Mouse (Mus musculus) ZHBTc4 (cell line): ENCODE data around the gene Agpat4.

Experiments
- DNase-seq: peaks from one replicate; pipeline ENCODE4 v3.0.0-alpha.2; 2011; ENCODE audit warnings: low read depth, low spot score

The Agpat4 gene

GRCm38 (mm10) chr17:12228001-12228400, 109.5 kb downstream of the Agpat4 start:
- DNase-seq: no peak

GRCm38 (mm10) chr17:12228471-12228870, 110.0 kb downstream of the Agpat4 start:
- no peak for DNase-seq

DNA sequence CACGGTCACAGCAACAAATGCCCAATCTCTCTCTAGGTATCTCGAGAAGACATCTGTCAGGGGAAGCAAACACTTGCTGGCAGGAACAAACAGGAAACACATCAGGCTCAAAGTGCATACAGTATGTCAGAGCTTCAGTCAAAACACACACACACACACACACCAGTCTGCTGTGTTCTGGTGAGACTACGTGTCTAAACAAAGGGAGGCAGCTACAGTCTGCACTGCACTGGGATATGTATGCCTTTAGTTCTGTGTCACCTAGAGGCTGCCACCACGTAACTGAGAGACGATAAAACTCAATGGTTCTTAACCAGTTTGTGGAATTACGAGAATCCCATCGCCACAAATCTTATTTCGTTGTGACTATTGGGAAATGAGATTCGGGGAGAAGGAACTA, 111.3 kb downstream of the Agpat4 start:
- DNase-seq: no peak

DNA sequence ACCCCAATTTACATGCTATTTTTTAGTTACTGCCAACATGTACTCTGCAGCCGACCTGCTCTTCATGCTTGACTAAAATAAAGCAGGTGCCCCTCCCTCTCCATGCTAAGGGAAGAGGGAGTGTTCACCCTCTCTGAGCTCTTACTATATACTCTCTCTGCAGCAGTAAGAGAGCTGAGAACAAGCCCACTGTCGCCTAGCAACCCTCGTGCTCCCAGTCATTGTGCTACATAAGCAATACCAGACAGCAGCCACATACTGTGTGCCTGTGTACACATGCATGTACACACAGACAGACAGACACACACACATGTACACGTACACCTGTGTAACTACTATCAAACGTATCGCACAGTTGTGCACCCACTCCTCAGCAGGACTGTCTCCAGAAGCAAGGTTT, 111.7 kb downstream of the Agpat4 start:
- no peak for DNase-seq

GRCm38 (mm10) chr17:12231087-12231486, 112.6 kb downstream of the Agpat4 start:
- DNase-seq: peak; percentile 18

GRCm38 (mm10) chr17:12232724-12233123, 114.2 kb downstream of the Agpat4 start:
- DNase-seq: no peak

DNA sequence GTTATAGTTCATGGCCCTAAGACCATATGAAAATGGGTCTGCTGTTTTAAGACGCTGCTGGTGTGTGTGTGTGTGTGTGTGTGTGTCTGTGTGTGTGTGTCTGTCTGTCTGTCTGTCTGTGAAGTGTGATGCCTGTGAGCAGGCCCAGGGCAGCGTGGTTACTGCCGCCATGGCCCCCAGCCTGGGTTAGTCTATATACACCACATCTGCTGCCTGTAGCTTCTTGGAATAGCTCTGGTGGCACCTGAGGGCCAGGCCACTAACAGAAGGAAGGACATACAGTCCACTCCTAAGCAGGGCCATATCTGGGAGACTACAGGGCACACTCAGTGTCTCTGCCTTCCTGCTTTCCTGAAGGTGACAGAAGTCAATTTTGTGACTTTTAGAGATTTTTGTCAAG, 122.2 kb downstream of the Agpat4 start:
- DNase-seq: no peak

- DNase-seq: peak; percentile 58
These were observed 131.4 kb downstream of the Agpat4 start for GRCm38 (mm10) chr17:12249783-12250504.

DNA sequence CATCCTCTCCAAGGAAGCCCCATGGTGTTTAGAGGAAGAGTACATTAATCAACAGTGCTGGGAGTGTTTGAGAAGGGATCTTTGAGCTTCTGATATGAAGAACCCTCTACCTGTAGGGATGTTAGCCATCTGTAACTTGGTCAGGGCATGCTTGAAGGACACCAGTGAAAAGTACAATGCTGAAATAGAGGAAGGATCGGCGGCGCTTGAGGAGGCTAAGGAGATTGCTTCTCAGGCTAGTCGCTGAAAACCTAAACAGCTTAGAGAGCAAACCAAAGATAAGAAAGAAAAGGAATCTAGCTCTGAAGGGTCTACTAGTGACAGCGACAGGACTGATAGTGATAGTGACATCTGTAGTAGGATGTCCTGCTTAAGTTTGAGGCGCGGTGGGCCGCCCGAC, 132.1 kb downstream of the Agpat4 start:
- DNase-seq: no peak

DNA sequence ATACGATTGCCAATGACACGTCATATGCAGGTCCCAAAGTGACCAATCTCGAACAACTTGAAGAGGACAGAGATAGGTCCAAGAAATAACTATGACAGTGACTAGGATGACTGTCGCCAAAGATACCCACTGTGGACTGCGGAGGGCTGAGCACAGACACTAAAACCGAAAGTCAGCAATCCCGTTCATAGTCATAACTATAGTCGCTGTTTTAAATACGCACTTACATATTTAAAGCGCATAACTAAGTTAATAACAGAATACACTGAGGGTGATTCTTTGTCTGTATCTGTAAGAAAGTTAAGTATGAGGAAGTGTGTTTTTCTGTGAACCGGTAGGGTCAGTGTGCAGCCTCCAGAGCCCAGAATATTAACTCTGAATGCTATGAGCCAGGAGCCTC, 137.6 kb downstream of the Agpat4 start:
- DNase-seq: no peak

DNA sequence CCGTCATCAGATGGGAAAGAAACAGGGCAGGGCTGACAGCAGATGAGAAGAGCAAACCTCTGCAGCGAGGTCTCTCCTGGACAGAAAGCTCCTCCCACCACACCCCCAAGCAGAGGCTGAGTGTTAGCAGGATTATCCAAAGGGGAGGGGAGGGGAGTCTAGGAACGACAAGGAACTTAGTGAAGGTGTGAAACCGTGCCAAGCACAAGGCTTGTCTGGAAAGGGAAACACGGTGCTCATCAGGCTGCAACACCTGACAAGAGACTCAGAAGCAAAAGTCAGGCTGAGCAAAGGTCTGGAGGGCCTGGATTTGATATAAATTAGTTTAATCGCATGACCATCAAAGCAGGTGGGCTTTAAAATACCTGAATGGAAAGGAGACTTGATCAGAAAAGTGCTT, 140.0 kb downstream of the Agpat4 start:
- no peak for DNase-seq

GRCm38 (mm10) chr17:12259957-12260356, 141.5 kb downstream of the Agpat4 start:
- DNase-seq: no peak

DNA sequence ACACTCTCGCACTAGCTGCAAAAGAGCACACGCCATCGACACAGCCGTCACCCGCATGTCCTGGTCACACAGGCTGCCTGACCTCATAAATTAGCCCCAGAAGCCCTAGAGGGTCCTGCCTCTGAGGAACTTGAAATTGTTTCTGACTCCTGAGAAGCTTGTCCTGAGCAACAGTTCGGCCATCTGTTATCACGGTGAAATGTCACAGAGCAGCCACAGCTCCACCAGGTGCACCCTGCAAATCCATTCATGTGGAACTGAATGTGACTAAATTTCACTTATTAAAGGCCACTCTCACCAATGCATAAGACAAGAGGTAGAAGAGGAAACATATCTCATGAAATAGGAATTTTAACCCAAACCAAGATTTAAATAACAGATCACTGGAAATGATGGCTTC, 142.9 kb downstream of the Agpat4 start:
- DNase-seq: no peak

DNA sequence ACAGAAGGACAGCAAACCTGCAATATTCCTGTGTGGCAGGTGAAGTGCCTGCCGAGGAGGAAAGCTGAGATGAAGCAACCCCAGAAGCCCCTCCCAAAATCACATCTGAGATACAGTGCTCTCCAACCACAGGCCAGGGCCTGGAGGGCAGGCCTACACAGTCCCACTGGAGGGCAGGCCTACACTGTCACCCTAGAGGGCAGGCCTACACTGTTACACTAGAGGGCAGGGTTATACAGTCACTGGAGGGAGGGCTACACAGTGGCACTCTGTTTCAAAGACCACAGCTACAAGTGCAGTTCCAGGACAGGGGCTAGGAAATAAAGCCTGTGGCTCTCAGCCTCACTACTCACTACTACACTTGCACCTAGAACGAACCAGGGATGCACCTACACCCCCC, 143.4 kb downstream of the Agpat4 start:
- no peak for DNase-seq

GRCm38 (mm10) chr17:12262851-12263250, 144.3 kb downstream of the Agpat4 start:
- DNase-seq: no peak

DNA sequence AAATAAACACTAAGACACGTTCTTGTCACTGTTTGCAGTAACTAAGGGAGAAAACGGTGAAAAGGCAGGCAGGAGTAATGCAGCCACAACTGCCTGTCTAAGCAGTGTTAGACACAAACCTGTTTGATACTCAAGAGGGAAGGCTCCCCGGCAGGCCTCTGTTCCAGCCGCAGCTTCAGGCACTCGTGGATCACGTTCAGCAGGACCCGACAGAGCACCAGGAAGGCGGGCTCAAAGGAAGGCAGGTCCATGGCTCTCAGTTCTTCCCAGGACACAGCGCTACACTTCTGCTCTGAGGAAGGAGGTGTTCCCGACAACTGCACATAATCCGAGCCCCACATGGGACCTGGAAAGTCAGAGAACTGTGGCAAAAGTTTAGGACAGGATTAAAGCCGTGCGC, 145.3 kb downstream of the Agpat4 start:
- DNase-seq: no peak

- DNase-seq: no peak
These were observed 145.8 kb downstream of the Agpat4 start for GRCm38 (mm10) chr17:12264293-12264692.

- DNase-seq: peak; percentile 85
These were observed 147.7 kb downstream of the Agpat4 start for GRCm38 (mm10) chr17:12265969-12266925.

- DNase-seq: no peak
These were observed 149.6 kb downstream of the Agpat4 start for GRCm38 (mm10) chr17:12268091-12268490.

- no peak for DNase-seq
These were observed 150.0 kb downstream of the Agpat4 start for GRCm38 (mm10) chr17:12268538-12268937.
